Mouse (Mus musculus): Measurements from ENCODE around the gene Ptprd.

The Ptprd gene

GRCm38 (mm10) chr4:76672653-76673052 lies 1539.1 kb downstream of the Ptprd start:
- no peak for DNase-seq (ENCODE audit: extremely low read depth, low read depth, low spot score)

GRCm38 (mm10) chr4:76661725-76662124 lies 1550.0 kb downstream of the Ptprd start:
- DNase-seq (ENCODE audit: extremely low read depth, low read depth, low spot score) = no peak

GRCm38 (mm10) chr4:76660146-76660545 lies 1551.6 kb downstream of the Ptprd start:
- no peak for DNase-seq (ENCODE audit: extremely low read depth, low read depth, low spot score)

- no peak for DNase-seq (ENCODE audit: extremely low read depth, low read depth, low spot score)
Observed at GRCm38 (mm10) chr4:76656734-76657133, 1555.0 kb downstream of the Ptprd start.

GRCm38 (mm10) chr4:76652971-76653370 lies 1558.8 kb downstream of the Ptprd start:
- DNase-seq (ENCODE audit: extremely low read depth, low read depth, low spot score) = no peak

GRCm38 (mm10) chr4:76621740-76622139 lies 1590.0 kb downstream of the Ptprd start:
- no peak for DNase-seq (ENCODE audit: extremely low read depth, low read depth, low spot score)

- DNase-seq (ENCODE audit: extremely low read depth, low read depth, low spot score) = no peak
Observed at GRCm38 (mm10) chr4:76616614-76617013, 1595.1 kb downstream of the Ptprd start.

GRCm38 (mm10) chr4:76608246-76608645 lies 1603.5 kb downstream of the Ptprd start:
- DNase-seq (ENCODE audit: extremely low read depth, low read depth, low spot score) = no peak

GRCm38 (mm10) chr4:76606808-76607207 lies 1605.0 kb downstream of the Ptprd start:
- DNase-seq (ENCODE audit: extremely low read depth, low read depth, low spot score) = no peak

GRCm38 (mm10) chr4:76590722-76591121 lies 1621.0 kb downstream of the Ptprd start:
- no peak for DNase-seq (ENCODE audit: extremely low read depth, low read depth, low spot score)

GRCm38 (mm10) chr4:76583025-76583424 lies 1628.7 kb downstream of the Ptprd start:
- DNase-seq (ENCODE audit: extremely low read depth, low read depth, low spot score) = no peak

- no peak for DNase-seq (ENCODE audit: extremely low read depth, low read depth, low spot score)
Observed at GRCm38 (mm10) chr4:76566006-76566405, 1645.8 kb downstream of the Ptprd start.

- no peak for DNase-seq (ENCODE audit: extremely low read depth, low read depth, low spot score)
Observed at GRCm38 (mm10) chr4:76541769-76542168, 1670.0 kb downstream of the Ptprd start.

- no peak for DNase-seq (ENCODE audit: extremely low read depth, low read depth, low spot score)
Observed at GRCm38 (mm10) chr4:76532926-76533325, 1678.8 kb downstream of the Ptprd start.

GRCm38 (mm10) chr4:76525281-76525680 lies 1686.5 kb downstream of the Ptprd start:
- no peak for DNase-seq (ENCODE audit: extremely low read depth, low read depth, low spot score)

GRCm38 (mm10) chr4:76503279-76503601 lies 1708.5 kb downstream of the Ptprd start:
- DNase-seq (ENCODE audit: extremely low read depth, low read depth, low spot score) = no peak

- DNase-seq (ENCODE audit: extremely low read depth, low read depth, low spot score) = no peak
Observed at GRCm38 (mm10) chr4:76502575-76503278, 1709.0 kb downstream of the Ptprd start.

GRCm38 (mm10) chr4:76485848-76486247 lies 1725.9 kb downstream of the Ptprd start:
- no peak for DNase-seq (ENCODE audit: extremely low read depth, low read depth, low spot score)

GRCm38 (mm10) chr4:76468366-76469100 lies 1743.2 kb downstream of the Ptprd start:
- DNase-seq (ENCODE audit: extremely low read depth, low read depth, low spot score) = no peak

GRCm38 (mm10) chr4:76464682-76465081 lies 1747.1 kb downstream of the Ptprd start:
- DNase-seq (ENCODE audit: extremely low read depth, low read depth, low spot score) = no peak

- DNase-seq (ENCODE audit: extremely low read depth, low read depth, low spot score) = no peak
Observed at GRCm38 (mm10) chr4:76461336-76461735, 1750.4 kb downstream of the Ptprd start.

GRCm38 (mm10) chr4:76460556-76460955 lies 1751.2 kb downstream of the Ptprd start:
- no peak for DNase-seq (ENCODE audit: extremely low read depth, low read depth, low spot score)

- no peak for DNase-seq (ENCODE audit: extremely low read depth, low read depth, low spot score)
Observed at GRCm38 (mm10) chr4:76459621-76460020, 1752.1 kb downstream of the Ptprd start.
